7 mouse cellular contexts compared by ENCODE assay signal in genomic region chr16:3909118-3909517, GRCm38 (mm10). TPM values are rescaled to one million over a fixed set of nuclear protein-coding genes. Genes with fewer than 3 reads are reported as not detected.
DNase-seq lines count a peak whose midpoint lies in the region; ATAC-seq and TF ChIP-seq lines count a peak whose summit lies in the region.

No protein-coding gene starts in this region.

- peaks cover 40% of the 10 kb centered on the region for H3K4me1 ChIP-seq in megakaryocyte, embryonic 14.5 days
- no peaks in the 10 kb centered on the region; the same call in 1 of the 2 replicates for H3K4me1 ChIP-seq in embryonic fibroblast, embryonic 13.5 days (ENCODE audit: control insufficient read depth, insufficient read depth, low read length)
- H3K4me1 ChIP-seq in limb, embryonic 14.5 days (ENCODE audit: control insufficient read depth, insufficient read depth, low read length), result peaks cover 4% of the 10 kb centered on the region; the same call in 1 of the 2 replicates
- peaks cover 6% of the 10 kb centered on the region; the same call in 1 of the 2 replicates for H3K4me1 ChIP-seq in stomach, embryonic 16.5 days (ENCODE audit: control insufficient read depth, insufficient read depth, low read length)

- H3K36me3 ChIP-seq in megakaryocyte, embryonic 14.5 days (replicated peaks; ENCODE audit: low read length), result peaks cover 68% of the 10 kb centered on the region
- peaks cover 47% of the 10 kb centered on the region for H3K36me3 ChIP-seq in limb, embryonic 14.5 days (ENCODE audit: control insufficient read depth, insufficient read depth, low read length)
- peaks cover 8% of the 10 kb centered on the region for H3K36me3 ChIP-seq in stomach, embryonic 16.5 days (ENCODE audit: control insufficient read depth, insufficient read depth, low read length)

- no peak for TF ChIP-seq POLR2A in embryonic fibroblast, embryonic 13.5 days (IDR thresholded peaks at IDR 0.05; ENCODE audit: low read depth, low read length)
- TF ChIP-seq POLR2A in limb, embryonic 14.5 days (IDR thresholded peaks at IDR 0.05; ENCODE audit: borderline replicate concordance, extremely low read depth, insufficient read depth, insufficient read length), result no peak

- H3K9me3 ChIP-seq in megakaryocyte, embryonic 14.5 days, result no peaks in the 10 kb centered on the region
- H3K9me3 ChIP-seq in limb, embryonic 14.5 days (ENCODE audit: control insufficient read depth, low read length), result no peaks in the 10 kb centered on the region
- no peaks in the 10 kb centered on the region for H3K9me3 ChIP-seq in stomach, embryonic 16.5 days (replicated peaks; ENCODE audit: control insufficient read depth, low read length)

- H3K27me3 ChIP-seq in megakaryocyte, embryonic 14.5 days (replicated peaks), result no peaks in the 10 kb centered on the region
- no peaks in the 10 kb centered on the region for H3K27me3 ChIP-seq in limb, embryonic 14.5 days (ENCODE audit: control insufficient read depth, insufficient read depth, low read length)
- H3K27me3 ChIP-seq in stomach, embryonic 16.5 days (ENCODE audit: control insufficient read depth, insufficient read depth, low read length), result no peaks in the 10 kb centered on the region

- peak overlapping the region; percentile 93 for H3K4me3 ChIP-seq in megakaryocyte, embryonic 14.5 days (replicated peaks)
- H3K4me3 ChIP-seq in embryonic fibroblast, embryonic 13.5 days (ENCODE audit: insufficient read depth, low read length), result peak overlapping the region; percentile 59
- H3K4me3 ChIP-seq in limb, embryonic 14.5 days (replicated peaks; ENCODE audit: low read length), result peak overlapping the region; percentile 53
- H3K4me3 ChIP-seq in stomach, embryonic 16.5 days (replicated peaks; ENCODE audit: low read length), result peak overlapping the region; percentile 74

- no peak for DNase-seq in limb, embryonic 14.5 days (ENCODE audit: low spot score)
- DNase-seq in cerebellum, adult 9-10 months, result no peak
- DNase-seq in right cerebral cortex, postnatal 4 days, result no peak

- WGBS in limb, embryonic 14.5 days, result 11% methylated on average over 18 of the region's 20 CpGs
- WGBS in stomach, embryonic 16.5 days, result 3% methylated on average over 20 of the region's 20 CpGs

- H3K4me2 ChIP-seq in limb, embryonic 14.5 days (replicated peaks; ENCODE audit: low read depth, low read length, severe bottlenecking), result peak overlapping the region; percentile 63
- peak overlapping the region; percentile 88 for H3K4me2 ChIP-seq in stomach, embryonic 16.5 days (ENCODE audit: low read depth, low read length)

- peak overlapping the region; percentile 69 for H3K9ac ChIP-seq in limb, embryonic 14.5 days (ENCODE audit: low read depth, low read length, severe bottlenecking)
- peak overlapping the region; percentile 89 for H3K9ac ChIP-seq in stomach, embryonic 16.5 days (ENCODE audit: low read length)

- H3K27ac ChIP-seq in embryonic fibroblast, embryonic 13.5 days (ENCODE audit: insufficient read depth, low read length), result no peak overlapping the region
- peak overlapping the region; percentile 50; the same call in 1 of the 2 replicates for H3K27ac ChIP-seq in limb, embryonic 14.5 days (replicated peaks; ENCODE audit: low read depth, low read length)
- H3K27ac ChIP-seq in stomach, embryonic 16.5 days (ENCODE audit: low read length), result peak overlapping the region; percentile 36; the same call in 1 of the 2 replicates

- ATAC-seq in megakaryocyte, adult 5-6 weeks (ENCODE audit: poor library complexity, severe bottlenecking), result no peak
- ATAC-seq in limb, embryonic 14.5 days (ENCODE audit: low FRiP score, low read depth), result peak; percentile 34; the same call in 1 of the 2 replicates
- ATAC-seq in stomach, embryonic 16.5 days (ENCODE audit: insufficient read depth, low FRiP score), result no peak

- no peak for TF ChIP-seq CTCF in embryonic fibroblast, embryonic 13.5 days (IDR thresholded peaks at IDR 0.05; ENCODE audit: borderline replicate concordance, insufficient read depth, low read length)

RNA-seq across cellular contexts. Expression of gene Cluap1, which starts 0.5 kb away (rescaled TPM):
- 17.0 TPM in 1 of 2 replicates, not detected in the other for polyA plus RNA-seq in megakaryocyte, embryonic 14.5 days (2012; ENCODE audit: insufficient read depth, low replicate concordance)
- 12.4 and 17.8 TPM in 2 replicates for total RNA-seq in megakaryocyte, adult 5-6 weeks (2015)
- 15.9 and 18.2 TPM in 2 replicates for total RNA-seq in megakaryocyte, adult 5-6 weeks (2017)
- 12.4 and 14.8 TPM in 2 replicates for polyA plus RNA-seq in embryonic fibroblast, embryonic 13.5 days (2011; ENCODE audit: insufficient read length, low read depth, missing spikeins)
- polyA plus RNA-seq in limb, embryonic 14.5 days (2012; rRNA removed), result 17.3 and 28.1 TPM in 2 replicates
- polyA plus RNA-seq in limb, embryonic 14.5 days (2014; fragmentation: Nextera tagmentation; extraction: Ambion mirVana), result 29.9 and 33.2 TPM in 2 replicates
- polyA plus RNA-seq in stomach, embryonic 16.5 days (2015; fragmentation: Nextera tagmentation; extraction: Ambion mirVana), result 21.1 and 21.5 TPM in 2 replicates

RNA-seq across cellular contexts. Expression of gene 1700037C18Rik, which starts 0.6 kb away (rescaled TPM):
- polyA plus RNA-seq in megakaryocyte, embryonic 14.5 days (2012; ENCODE audit: insufficient read depth, low replicate concordance), result 18.9 and 24.5 TPM in 2 replicates
- 1.2 and 5.9 TPM in 2 replicates for total RNA-seq in megakaryocyte, adult 5-6 weeks (2015)
- 0.85 and 3.2 TPM in 2 replicates for total RNA-seq in megakaryocyte, adult 5-6 weeks (2017)
- 1.6 and 2.0 TPM in 2 replicates for polyA plus RNA-seq in embryonic fibroblast, embryonic 13.5 days (2011; ENCODE audit: insufficient read length, low read depth, missing spikeins)
- 3.2 and 6.8 TPM in 2 replicates for polyA plus RNA-seq in limb, embryonic 14.5 days (2012; rRNA removed)
- 4.9 and 5.8 TPM in 2 replicates for polyA plus RNA-seq in limb, embryonic 14.5 days (2014; fragmentation: Nextera tagmentation; extraction: Ambion mirVana)
- 4.9 and 6.2 TPM in 2 replicates for polyA plus RNA-seq in stomach, embryonic 16.5 days (2015; fragmentation: Nextera tagmentation; extraction: Ambion mirVana)

RNA-seq across cellular contexts. Expression of gene Gm20695, which starts 24.7 kb away (rescaled TPM):
- polyA plus RNA-seq in megakaryocyte, embryonic 14.5 days (2012; ENCODE audit: insufficient read depth, low replicate concordance), result not detected in 2 replicates
- total RNA-seq in megakaryocyte, adult 5-6 weeks (2015), result not detected in 2 replicates
- 0.98 and 1.3 TPM in 2 replicates for total RNA-seq in megakaryocyte, adult 5-6 weeks (2017)
- polyA plus RNA-seq in embryonic fibroblast, embryonic 13.5 days (2011; ENCODE audit: insufficient read length, low read depth, missing spikeins), result not detected in 2 replicates
- polyA plus RNA-seq in limb, embryonic 14.5 days (2012; rRNA removed), result 0.37 and 0.78 TPM in 2 replicates
- 2.2 and 3.7 TPM in 2 replicates for polyA plus RNA-seq in limb, embryonic 14.5 days (2014; fragmentation: Nextera tagmentation; extraction: Ambion mirVana)
- 2.4 and 2.5 TPM in 2 replicates for polyA plus RNA-seq in stomach, embryonic 16.5 days (2015; fragmentation: Nextera tagmentation; extraction: Ambion mirVana)

RNA-seq across cellular contexts. Expression of gene Zfp597, which starts 24.8 kb away (rescaled TPM):
- 0.77 and 3.0 TPM in 2 replicates for polyA plus RNA-seq in megakaryocyte, embryonic 14.5 days (2012; ENCODE audit: insufficient read depth, low replicate concordance)
- 9.9 and 11.0 TPM in 2 replicates for total RNA-seq in megakaryocyte, adult 5-6 weeks (2015)
- 20.8 and 22.5 TPM in 2 replicates for total RNA-seq in megakaryocyte, adult 5-6 weeks (2017)
- polyA plus RNA-seq in embryonic fibroblast, embryonic 13.5 days (2011; ENCODE audit: insufficient read length, low read depth, missing spikeins), result 9.8 TPM in 2 replicates
- polyA plus RNA-seq in limb, embryonic 14.5 days (2012; rRNA removed), result 5.1 and 7.0 TPM in 2 replicates
- 5.7 and 7.9 TPM in 2 replicates for polyA plus RNA-seq in limb, embryonic 14.5 days (2014; fragmentation: Nextera tagmentation; extraction: Ambion mirVana)
- 7.2 and 7.5 TPM in 2 replicates for polyA plus RNA-seq in stomach, embryonic 16.5 days (2015; fragmentation: Nextera tagmentation; extraction: Ambion mirVana)

RNA-seq across cellular contexts. Expression of gene Naa60, which starts 36.9 kb away (rescaled TPM):
- polyA plus RNA-seq in megakaryocyte, embryonic 14.5 days (2012; ENCODE audit: insufficient read depth, low replicate concordance), result 30.2 and 49.6 TPM in 2 replicates
- total RNA-seq in megakaryocyte, adult 5-6 weeks (2015), result 157 and 163 TPM in 2 replicates
- 61.0 and 64.2 TPM in 2 replicates for total RNA-seq in megakaryocyte, adult 5-6 weeks (2017)
- 47.7 and 62.9 TPM in 2 replicates for polyA plus RNA-seq in embryonic fibroblast, embryonic 13.5 days (2011; ENCODE audit: insufficient read length, low read depth, missing spikeins)
- polyA plus RNA-seq in limb, embryonic 14.5 days (2012; rRNA removed), result 59.5 and 72.1 TPM in 2 replicates
- 62.2 and 63.0 TPM in 2 replicates for polyA plus RNA-seq in limb, embryonic 14.5 days (2014; fragmentation: Nextera tagmentation; extraction: Ambion mirVana)
- polyA plus RNA-seq in stomach, embryonic 16.5 days (2015; fragmentation: Nextera tagmentation; extraction: Ambion mirVana), result 41.8 and 42.3 TPM in 2 replicates
